Mouse (Mus musculus) kidney, adult 2 months (tissue): ENCODE measurements around the gene Rac3.

Source experiments
- CTCF ChIP-seq: fragments of 200-500 bp; conservative IDR thresholded peaks from 2 replicates; pipeline ENCODE4 v1.5.1; 2011; ENCODE audit warnings: low read depth, mild to moderate bottlenecking, control low read depth, low read length, moderate library complexity, mixed read lengths; ENCODE audit not compliant: insufficient read depth, insufficient read length
- POLR2A ChIP-seq: fragments of 200-500 bp; IDR thresholded peaks from one replicate; pipeline ENCODE4 v1.6.1; 2011; ENCODE audit warnings: low read depth, low read length, control low read depth

DNA sequence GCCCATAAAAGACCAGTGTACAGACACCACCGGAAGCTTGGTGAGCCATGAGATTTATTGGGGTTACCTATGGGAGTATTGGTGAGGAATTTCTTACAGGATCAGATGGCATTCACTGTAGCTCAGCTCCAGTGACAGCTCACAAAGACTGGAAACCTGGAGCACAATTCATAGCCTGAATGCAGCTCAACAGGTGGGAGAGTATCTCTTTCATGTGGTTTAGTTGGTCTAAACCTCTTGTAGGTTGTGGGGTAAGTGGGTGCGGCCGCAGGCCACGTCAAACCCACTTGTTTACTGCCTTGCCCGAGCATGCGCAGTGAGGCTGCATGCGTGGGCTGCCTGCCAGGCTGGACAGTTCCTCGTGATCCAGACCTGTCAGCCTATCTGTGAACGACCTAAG is 39.0 kb downstream of the Rac3 start:
- TF ChIP-seq CTCF = no peak
- no peak for TF ChIP-seq POLR2A
